Mouse (Mus musculus) E14TG2a.4 (cell line): Measurements from ENCODE around the gene Arg2.

Experiments
- CTCF ChIP-seq: conservative IDR thresholded peaks from 2 replicates; pipeline ENCODE4 v1.5.1; 2014; ENCODE audit warnings: low read length
- NANOG ChIP-seq: IDR thresholded peaks from 2 replicates; pipeline ENCODE4 v1.6.1; 2014; ENCODE audit warnings: borderline replicate concordance, low read length, mixed read lengths

- TF ChIP-seq CTCF (no peak), NANOG (no peak)
Observed at GRCm38 (mm10) chr12:79140811-79141210, 10.2 kb downstream of the Arg2 start.
